Mouse (Mus musculus) spleen, adult 2 months (tissue): Measurements from ENCODE around the gene Ensa.
A peak's percentile ranks its signal among the peaks of the same experiment; 100 is the strongest.

Experiments
- CTCF ChIP-seq: fragments of 200-500 bp; IDR thresholded peaks from 2 replicates; pipeline ENCODE4 v1.5.1; 2011; ENCODE audit warnings: mild to moderate bottlenecking, inconsistent platforms; ENCODE audit not compliant: insufficient read depth, insufficient read length, insufficient replicate concordance; ENCODE audit errors: extremely low read depth
- POLR2A ChIP-seq: fragments of 200-500 bp; IDR thresholded peaks from 2 replicates; pipeline ENCODE4 v1.6.1; 2011; ENCODE audit warnings: low read depth, low read length, inconsistent platforms

- TF ChIP-seq CTCF (no peak), POLR2A (peak; percentile 49)
Observed at GRCm38 (mm10) chr3:95658868-95659712, 34.3 kb downstream of the Ensa start.
